Mouse (Mus musculus) neural tube, embryonic 15.5 days (tissue): ENCODE measurements at regions not wholly inside any gene's neighbourhood (a gene's known extent, or its start where the extent isn't known, plus 50 kb on each side); places are given as distances from the start of the nearest gene placed in this dataset.
"Not testable (repeated sequence)": the region's sequence is repeated elsewhere in the genome, so short reads cannot be mapped to it uniquely, and the experiment has no call there.

Experiments used
- ATAC-seq: fragments of 200-750 bp; cut with Nextera tagmentation; 2 replicates; pipeline ENCODE4 v1.8.0; 2017; ENCODE audit warnings: mild to moderate bottlenecking, moderate TSS enrichment, moderate library complexity; ENCODE audit not compliant: low FRiP score
- H3K27ac ChIP-seq: fragments of 300-500 bp; sonication (generic); replicated peaks from 2 replicates; pipeline ENCODE4 v1.5.1; 2015; ENCODE audit warnings: mild to moderate bottlenecking, inconsistent platforms
- H3K27me3 ChIP-seq: fragments of 300-500 bp; sonication (generic); replicated peaks from 2 replicates; pipeline ENCODE4 v1.6.1; 2015; ENCODE audit warnings: inconsistent platforms
- H3K36me3 ChIP-seq: fragments of 300-500 bp; sonication (generic); 2 replicates; pipeline ENCODE4 v1.6.1; 2015; ENCODE audit warnings: inconsistent platforms
- H3K4me1 ChIP-seq: fragments of 300-500 bp; sonication (generic); 2 replicates; pipeline ENCODE4 v1.6.1; 2015; ENCODE audit warnings: inconsistent platforms
- H3K4me2 ChIP-seq: fragments of 300-500 bp; sonication (generic); 2 replicates; pipeline ENCODE4 v1.6.1; 2015; ENCODE audit warnings: inconsistent platforms, mild to moderate bottlenecking, moderate library complexity
- H3K4me3 ChIP-seq: fragments of 300-500 bp; sonication (generic); replicated peaks from 2 replicates; pipeline ENCODE4 v1.5.1; 2015; ENCODE audit warnings: mild to moderate bottlenecking, inconsistent platforms
- H3K9ac ChIP-seq: fragments of 300-500 bp; sonication (generic); replicated peaks from 2 replicates; pipeline ENCODE4 v1.6.1; 2015; ENCODE audit warnings: mild to moderate bottlenecking, inconsistent platforms
- H3K9me3 ChIP-seq: fragments of 300-500 bp; sonication (generic); replicated peaks from 2 replicates; pipeline ENCODE4 v1.6.1; 2016; ENCODE audit warnings: inconsistent platforms
- WGBS: fragments of 180-500 bp; shearing (Covaris S2); methylation state at CpG from one replicate; pipeline ENCODE4 v1.1.7; 2015; ENCODE audit warnings: mixed read lengths; 5-methylcytosine and 5-hydroxymethylcytosine counted together

DNA sequence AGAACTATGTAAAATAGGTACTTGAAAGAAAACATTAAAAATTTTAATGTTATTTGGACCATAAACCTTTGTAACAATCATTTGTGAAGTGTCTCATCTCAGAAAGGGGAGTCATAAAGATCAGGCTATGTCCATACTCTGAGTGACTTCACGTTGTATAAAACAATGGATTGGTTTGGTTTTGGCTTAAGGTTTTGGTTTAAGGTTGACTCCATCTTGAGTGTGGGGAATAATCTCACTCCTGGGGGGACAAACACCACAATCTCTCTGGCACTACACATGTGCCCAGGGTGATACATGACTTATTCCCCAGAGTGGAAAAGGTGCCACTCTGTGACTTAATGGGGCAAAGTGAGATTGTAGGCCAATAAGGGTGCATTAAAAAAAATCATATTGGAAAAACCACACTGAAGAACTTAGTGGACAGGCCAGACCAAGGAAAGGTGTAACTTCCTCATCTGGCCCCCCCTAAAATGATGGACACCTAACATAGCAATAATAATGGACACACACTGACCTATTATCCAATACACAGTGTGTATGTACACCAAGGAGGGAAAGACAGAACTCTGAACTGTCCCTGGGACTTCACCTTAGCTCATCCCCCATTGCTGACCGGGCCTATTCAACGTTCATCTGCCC, 89.2 kb upstream of the Cpsf6 start:
- H3K4me2 ChIP-seq = no peak overlapping the region
- WGBS = 92% methylated on average over 3 of the region's 3 CpGs
- ATAC-seq = no peak

DNA sequence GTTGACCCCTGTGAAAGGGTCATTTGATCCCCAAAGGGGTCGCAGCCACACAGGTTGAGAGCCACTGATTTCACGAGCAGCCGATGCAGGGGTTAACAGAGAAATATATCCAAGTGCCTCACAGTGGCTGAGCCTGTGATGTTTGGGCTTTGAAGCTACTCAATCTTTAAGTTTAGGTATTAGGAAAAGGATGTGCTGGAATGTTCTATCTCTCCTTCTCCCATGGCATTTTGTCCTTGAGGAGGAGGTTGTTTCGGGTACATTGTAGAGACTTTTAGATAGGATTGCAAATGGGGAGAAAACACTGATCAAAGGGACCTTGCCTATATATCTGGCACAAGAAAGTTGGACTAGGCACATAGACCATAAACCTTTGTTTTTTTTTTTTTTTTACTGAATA, 88.6 kb upstream of the Cpsf6 start:
- WGBS = 92% methylated on average over 4 of the region's 4 CpGs
- H3K4me2 ChIP-seq = no peak overlapping the region
- no peak for ATAC-seq
- H3K27me3 ChIP-seq = no peaks in the 10 kb centered on the region
- H3K4me3 ChIP-seq = no peak overlapping the region
- H3K36me3 ChIP-seq = no peaks in the 10 kb centered on the region
- H3K9me3 ChIP-seq = no peaks in the 10 kb centered on the region
- no peak overlapping the region for H3K9ac ChIP-seq
- H3K4me1 ChIP-seq = no peaks in the 10 kb centered on the region
- H3K27ac ChIP-seq = no peak overlapping the region

More for the DNA sequence above, 89.2 kb upstream of the Cpsf6 start:
- Histone ChIP-seq H3K27me3 (no peaks in the 10 kb centered on the region), H3K9ac (no peak overlapping the region), H3K27ac (no peak overlapping the region), H3K4me1 (no peaks in the 10 kb centered on the region), H3K36me3 (no peaks in the 10 kb centered on the region), H3K9me3 (no peaks in the 10 kb centered on the region), H3K4me3 (no peak overlapping the region)

DNA sequence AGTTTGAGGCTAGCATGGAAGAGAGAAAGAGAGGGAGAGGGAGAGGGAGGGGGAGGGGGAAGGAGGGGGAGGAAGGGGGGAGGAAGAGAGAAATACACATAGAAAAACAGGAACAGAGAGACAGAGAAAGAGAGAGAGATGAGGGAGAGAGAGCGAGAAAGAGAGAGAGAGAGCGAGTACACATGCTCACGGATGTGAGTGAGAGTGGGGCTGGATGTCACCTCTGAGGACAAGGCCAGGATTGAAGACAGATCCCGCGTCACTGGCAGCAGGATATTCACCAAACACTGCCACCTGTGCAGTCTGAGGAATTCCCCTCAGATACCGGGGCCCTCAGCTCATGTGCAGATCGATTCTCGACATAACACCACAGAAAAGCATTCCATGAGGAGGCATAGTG, 87.3 kb upstream of the Cpsf6 start:
- H3K4me1 ChIP-seq = no peaks in the 10 kb centered on the region
- ATAC-seq = no peak
- H3K9me3 ChIP-seq = no peaks in the 10 kb centered on the region
- no peak overlapping the region for H3K4me2 ChIP-seq
- no peak overlapping the region for H3K9ac ChIP-seq
- H3K36me3 ChIP-seq = no peaks in the 10 kb centered on the region
- no peak overlapping the region for H3K4me3 ChIP-seq
- H3K27ac ChIP-seq = no peak overlapping the region
- no peaks in the 10 kb centered on the region for H3K27me3 ChIP-seq
- 91% methylated on average over 8 of the region's 8 CpGs for WGBS

DNA sequence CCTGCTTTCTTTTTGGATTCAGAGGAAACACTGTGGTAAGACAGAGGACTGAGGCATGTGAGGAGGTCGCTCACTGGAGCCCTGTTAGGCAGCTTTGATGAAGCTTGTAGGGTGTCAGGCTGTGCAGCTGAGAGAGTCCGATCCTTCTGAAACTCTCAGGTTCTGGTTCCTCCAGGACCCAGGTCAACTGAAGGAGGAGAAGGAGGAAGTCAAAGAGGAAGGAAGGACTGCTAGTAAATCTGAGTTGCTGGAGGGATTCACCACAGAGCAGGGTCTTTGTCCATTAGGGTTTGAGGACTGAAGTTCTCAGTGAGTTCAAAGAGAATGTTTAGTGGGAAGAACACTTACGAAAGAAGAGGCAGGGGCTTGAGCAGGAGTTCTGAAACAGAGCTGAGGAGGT, 86.6 kb upstream of the Cpsf6 start:
- Histone ChIP-seq H3K9ac (no peak overlapping the region), H3K36me3 (no peaks in the 10 kb centered on the region), H3K4me2 (no peak overlapping the region), H3K27me3 (no peaks in the 10 kb centered on the region), H3K27ac (no peak overlapping the region), H3K4me1 (no peaks in the 10 kb centered on the region), H3K9me3 (no peaks in the 10 kb centered on the region), H3K4me3 (no peak overlapping the region)
- 87% methylated on average over 3 of the region's 3 CpGs for WGBS
- no peak for ATAC-seq

DNA sequence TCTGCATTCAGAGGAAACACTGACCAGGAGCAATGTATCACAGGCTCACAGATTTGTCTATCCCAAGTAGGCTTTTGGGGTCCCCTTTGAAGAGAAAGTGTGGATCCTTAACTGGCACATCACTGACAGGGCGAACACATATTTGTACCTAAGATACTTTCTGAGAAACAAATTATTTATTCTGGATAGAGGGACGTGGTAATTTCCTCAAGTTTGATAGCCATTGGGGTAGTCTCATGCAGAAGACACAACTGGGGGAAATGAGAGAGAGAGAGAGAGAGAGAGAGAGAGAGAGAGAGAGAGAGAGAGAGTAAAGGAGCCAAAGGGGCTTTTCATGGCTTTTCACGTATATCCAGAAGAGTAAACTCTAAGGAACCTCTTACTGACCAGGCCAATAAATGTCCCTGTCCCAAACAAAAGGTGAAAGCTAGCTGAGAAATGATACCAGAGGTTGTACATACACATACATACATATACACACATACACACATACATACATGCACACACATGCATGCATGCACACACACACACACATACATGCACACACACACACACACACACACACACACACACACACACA, 85.9 kb upstream of the Cpsf6 start:
- 78% methylated on average over 3 of the region's 3 CpGs for WGBS
- Histone ChIP-seq H3K4me3 (no peak overlapping the region), H3K27ac (no peak overlapping the region), H3K9ac (no peak overlapping the region), H3K4me1 (no peaks in the 10 kb centered on the region), H3K27me3 (no peaks in the 10 kb centered on the region), H3K9me3 (no peaks in the 10 kb centered on the region), H3K36me3 (no peaks in the 10 kb centered on the region), H3K4me2 (no peak overlapping the region)
- ATAC-seq = no peak

DNA sequence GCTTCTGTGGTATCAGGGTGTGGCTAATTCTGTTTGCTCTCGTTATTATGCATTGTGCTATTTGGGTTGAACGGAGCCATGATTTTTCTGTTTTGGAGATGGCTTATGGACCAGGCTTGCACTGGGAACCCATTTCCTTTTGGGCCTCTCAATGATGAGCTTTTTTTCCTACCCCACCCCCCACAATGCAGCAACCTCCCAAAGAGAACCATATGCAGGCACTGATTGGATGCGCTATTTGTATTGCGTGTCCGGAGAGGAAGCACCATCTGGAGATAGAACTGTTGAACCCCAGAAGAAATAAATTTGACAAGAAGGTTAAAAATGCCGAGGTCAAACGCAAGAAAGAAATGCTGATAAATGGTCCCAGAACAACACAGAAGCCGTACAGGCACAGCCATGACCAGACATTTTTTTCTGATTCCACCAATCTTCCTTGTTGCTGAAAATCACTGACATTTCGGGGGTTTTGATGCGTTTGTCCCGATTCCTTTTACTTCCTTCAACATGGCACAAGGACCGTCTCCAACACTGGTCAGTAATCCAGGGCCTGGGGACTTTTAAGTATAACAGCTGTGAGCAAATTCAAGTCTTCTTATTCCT, 85.3 kb upstream of the Cpsf6 start:
- Histone ChIP-seq H3K4me2 (no peak overlapping the region), H3K27ac (no peak overlapping the region), H3K9me3 (no peaks in the 10 kb centered on the region), H3K4me3 (no peak overlapping the region), H3K27me3 (no peaks in the 10 kb centered on the region), H3K9ac (no peak overlapping the region), H3K36me3 (no peaks in the 10 kb centered on the region), H3K4me1 (no peaks in the 10 kb centered on the region)
- ATAC-seq = no peak
- WGBS = 67% methylated on average over 12 of the region's 12 CpGs

DNA sequence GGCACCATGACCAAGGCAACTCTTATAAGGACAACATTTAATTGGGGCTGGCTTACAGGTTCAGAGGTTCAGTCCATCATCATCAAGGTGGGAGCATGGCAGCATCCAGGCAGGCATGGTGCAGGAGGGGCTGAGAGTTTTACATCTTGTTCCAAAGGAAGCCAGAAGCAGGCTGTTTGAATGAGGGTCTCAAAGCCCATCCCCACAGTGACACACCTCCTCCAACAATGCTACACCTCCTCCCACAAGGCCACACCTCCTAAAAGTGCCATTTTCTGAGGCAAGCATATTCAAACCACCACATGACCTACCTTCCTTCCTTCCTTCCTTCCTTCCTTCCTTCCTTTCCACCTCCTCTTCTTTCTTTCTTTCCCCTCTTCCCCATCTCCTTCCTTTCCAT, 84.5 kb upstream of the Cpsf6 start:
- H3K4me2 ChIP-seq, H3K9me3 ChIP-seq, ATAC-seq, H3K4me3 ChIP-seq, H3K27ac ChIP-seq, H3K9ac ChIP-seq, H3K4me1 ChIP-seq, H3K36me3 ChIP-seq, H3K27me3 ChIP-seq: not testable (repeated sequence)

DNA sequence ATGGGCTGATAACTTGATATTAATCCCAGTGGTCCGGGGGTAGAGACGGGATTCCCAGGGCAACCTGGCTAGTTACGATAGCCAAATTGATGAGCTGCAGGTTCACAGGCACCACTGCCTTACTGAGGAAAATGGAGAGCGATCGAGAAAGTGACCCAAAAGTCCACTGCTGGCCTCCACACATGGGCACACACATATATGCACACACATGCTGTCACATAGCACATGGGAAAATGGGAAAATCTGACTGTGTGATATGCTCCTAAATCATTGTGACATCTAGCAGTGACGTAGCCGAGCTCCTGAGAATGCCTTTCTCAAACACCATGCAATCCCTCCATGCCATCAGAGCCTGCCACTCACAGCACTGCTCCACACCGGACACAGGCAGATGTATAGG, 83.8 kb upstream of the Cpsf6 start:
- no peak overlapping the region for H3K4me2 ChIP-seq

DNA sequence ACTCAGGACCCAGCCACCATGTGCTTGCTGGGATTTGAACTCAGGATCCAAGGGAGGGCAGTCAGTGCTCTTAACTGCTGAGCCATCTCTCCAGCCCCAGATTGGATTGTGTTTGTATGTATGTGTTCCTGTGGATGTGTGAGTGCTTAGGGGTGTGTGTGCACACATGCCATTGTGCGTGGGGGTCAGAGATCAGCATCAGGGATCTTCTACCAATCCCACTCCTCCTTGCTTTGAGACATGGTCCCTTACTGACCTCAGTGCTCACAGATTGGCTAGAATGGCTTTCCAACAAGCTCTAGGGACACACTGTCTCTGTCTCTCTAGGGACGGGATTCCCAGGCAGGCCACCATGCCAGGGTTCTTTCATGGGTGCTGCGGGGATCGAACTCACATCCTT, 83.1 kb upstream of the Cpsf6 start:
- no peaks in the 10 kb centered on the region for H3K4me1 ChIP-seq
- WGBS = 95% methylated on average over 4 of the region's 4 CpGs

More for the DNA sequence above, 83.8 kb upstream of the Cpsf6 start:
- H3K4me3 ChIP-seq = no peak overlapping the region
- H3K9ac ChIP-seq = no peak overlapping the region
- no peak overlapping the region for H3K27ac ChIP-seq
- 87% methylated on average over 8 of the region's 8 CpGs for WGBS
- no peaks in the 10 kb centered on the region for H3K9me3 ChIP-seq
- no peak for ATAC-seq
- no peaks in the 10 kb centered on the region for H3K4me1 ChIP-seq
- no peaks in the 10 kb centered on the region for H3K27me3 ChIP-seq
- H3K36me3 ChIP-seq = no peaks in the 10 kb centered on the region

DNA sequence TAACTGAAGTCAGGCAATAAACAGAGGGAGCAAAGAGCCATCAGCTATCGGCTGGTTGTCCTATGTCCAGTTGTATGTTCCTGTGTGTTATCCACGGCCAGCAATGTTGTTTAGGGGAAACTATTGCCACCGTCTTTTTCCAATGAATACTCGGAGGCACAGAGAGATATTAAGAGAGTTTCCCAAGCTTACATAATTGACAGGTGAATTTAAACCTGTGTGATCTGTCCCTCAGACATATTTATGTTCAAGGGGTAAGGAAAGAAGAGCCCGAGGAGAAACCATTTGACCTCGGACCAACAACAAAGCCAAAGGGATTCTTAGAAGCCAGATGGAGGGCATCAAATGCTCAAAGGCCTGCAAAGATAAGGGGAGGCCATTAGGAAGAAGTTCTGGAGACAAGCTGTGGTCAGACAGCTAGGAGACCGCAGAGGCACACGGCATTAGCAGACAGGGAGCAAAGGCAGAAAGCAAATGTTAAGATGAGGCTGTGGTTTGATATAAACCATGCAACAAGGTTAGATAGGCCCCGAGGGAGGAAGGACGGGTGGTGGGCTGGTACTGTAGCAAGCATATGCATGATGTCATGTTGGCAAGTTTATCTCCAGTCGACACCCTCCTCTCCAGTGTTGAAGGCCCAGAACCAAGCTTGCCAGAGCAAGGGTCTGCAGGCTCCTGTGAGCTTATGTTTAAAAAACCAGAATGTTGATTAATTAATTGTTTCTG, 82.1 kb upstream of the Cpsf6 start:
- 79% methylated on average over 11 of the region's 11 CpGs for WGBS
- no peak overlapping the region for H3K27ac ChIP-seq
- no peaks in the 10 kb centered on the region for H3K9me3 ChIP-seq
- no peak for ATAC-seq
- no peak overlapping the region for H3K4me2 ChIP-seq
- H3K4me3 ChIP-seq = no peak overlapping the region
- H3K36me3 ChIP-seq = no peaks in the 10 kb centered on the region
- H3K9ac ChIP-seq = no peak overlapping the region
- no peaks in the 10 kb centered on the region for H3K27me3 ChIP-seq
- peaks cover 6% of the 10 kb centered on the region; the same call in 1 of the 2 replicates for H3K4me1 ChIP-seq

More for the DNA sequence above, 83.1 kb upstream of the Cpsf6 start:
- Histone ChIP-seq H3K9me3 (no peaks in the 10 kb centered on the region), H3K4me3 (no peak overlapping the region), H3K27me3 (no peaks in the 10 kb centered on the region), H3K27ac (no peak overlapping the region), H3K9ac (no peak overlapping the region), H3K4me2 (no peak overlapping the region), H3K36me3 (no peaks in the 10 kb centered on the region)
- no peak for ATAC-seq

DNA sequence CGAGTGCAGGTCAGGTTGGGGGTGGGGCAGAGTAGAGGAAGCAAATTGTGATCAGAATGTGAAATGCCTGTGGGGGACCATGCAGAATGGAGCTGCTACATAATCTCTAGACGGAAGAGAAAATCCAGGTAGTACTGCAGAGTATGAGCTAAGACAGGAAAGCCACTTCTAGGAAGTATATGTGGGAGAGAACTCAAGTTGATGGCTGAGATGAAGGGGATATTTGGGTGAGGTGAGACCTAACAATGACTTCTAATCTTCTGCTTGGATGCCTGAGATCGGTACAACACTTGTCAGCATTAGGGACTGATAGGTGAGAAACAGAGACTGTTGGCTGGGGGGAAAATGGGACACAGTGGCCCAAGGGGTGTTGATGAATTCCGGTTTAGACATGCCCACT, 81.4 kb upstream of the Cpsf6 start:
- Histone ChIP-seq H3K9ac (no peak overlapping the region), H3K4me1 (peaks cover 6% of the 10 kb centered on the region; the same call in 1 of the 2 replicates), H3K36me3 (no peaks in the 10 kb centered on the region), H3K9me3 (no peaks in the 10 kb centered on the region), H3K27me3 (no peaks in the 10 kb centered on the region), H3K27ac (no peak overlapping the region), H3K4me3 (no peak overlapping the region), H3K4me2 (no peak overlapping the region)
- WGBS = 88% methylated on average over 4 of the region's 4 CpGs
- ATAC-seq = no peak

DNA sequence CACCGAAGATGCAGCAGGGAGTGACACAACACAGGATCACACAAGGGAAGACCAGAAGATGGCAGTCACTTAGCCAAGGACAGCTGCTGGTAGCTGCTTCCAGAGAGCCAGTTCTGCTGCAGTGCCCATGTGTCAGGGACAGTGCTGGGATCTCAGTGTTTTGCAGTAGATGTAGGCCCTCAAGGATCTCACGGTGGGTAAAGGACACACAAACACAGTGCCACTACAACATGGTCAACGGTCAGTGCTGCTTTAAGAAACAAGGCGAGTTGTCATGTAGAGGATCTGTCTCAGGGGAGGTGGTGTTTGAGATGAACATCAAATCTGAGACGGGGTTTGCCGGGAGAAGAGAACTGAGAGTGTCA, 80.5 kb upstream of the Cpsf6 start:
- Histone ChIP-seq H3K4me2 (no peak overlapping the region), H3K27me3 (no peaks in the 10 kb centered on the region), H3K4me1 (peaks cover 6% of the 10 kb centered on the region; the same call in 1 of the 2 replicates), H3K4me3 (no peak overlapping the region), H3K27ac (no peak overlapping the region), H3K9me3 (no peaks in the 10 kb centered on the region), H3K36me3 (no peaks in the 10 kb centered on the region), H3K9ac (no peak overlapping the region)
- WGBS = 94% methylated on average over 6 of the region's 6 CpGs
- ATAC-seq = no peak
